Mouse (Mus musculus) small intestine, adult 2 months (tissue): ENCODE data around the gene Anp32a. TPM values are rescaled to one million over a fixed set of nuclear protein-coding genes. Genes with fewer than 3 reads are reported as not detected.

Experiments
- H3K27ac ChIP-seq: fragments of 200-500 bp; 2 replicates; pipeline ENCODE4 v1.5.1; 2012; ENCODE audit warnings: low read depth, low read length, control low read depth, inconsistent platforms; ENCODE audit not compliant: insufficient read depth
- H3K27me3 ChIP-seq: fragments of 200-500 bp; 2 replicates; pipeline ENCODE4 v1.6.1; 2012; ENCODE audit warnings: mild to moderate bottlenecking, moderate library complexity, low read length, inconsistent platforms; ENCODE audit not compliant: control insufficient read depth, insufficient read depth
- H3K36me3 ChIP-seq: fragments of 200-500 bp; 2 replicates; pipeline ENCODE4 v1.6.1; 2012; ENCODE audit warnings: mild to moderate bottlenecking, low read length, control low read depth, inconsistent platforms; ENCODE audit not compliant: control insufficient read depth, insufficient read depth
- H3K4me1 ChIP-seq: fragments of 200-500 bp; 2 replicates; pipeline ENCODE4 v1.6.1; 2012; ENCODE audit warnings: low read length, inconsistent platforms, mixed read lengths; ENCODE audit not compliant: control insufficient read depth, insufficient read depth, insufficient read length
- H3K4me3 ChIP-seq: fragments of 200-500 bp; 2 replicates; pipeline ENCODE4 v1.5.1; 2012; ENCODE audit warnings: low read depth, mild to moderate bottlenecking, control low read depth, inconsistent platforms, low read length, moderate library complexity
- CTCF ChIP-seq: fragments of 200-500 bp; IDR thresholded peaks from 2 replicates; pipeline ENCODE4 v1.5.1; 2012; ENCODE audit warnings: low read depth, mild to moderate bottlenecking, control low read depth, inconsistent platforms, low read length, moderate library complexity, mixed read lengths; ENCODE audit not compliant: insufficient replicate concordance, insufficient read length; ENCODE audit errors: extremely low read depth
- POLR2A ChIP-seq: fragments of 200-500 bp; IDR thresholded peaks from 2 replicates; pipeline ENCODE4 v1.6.1; 2012; ENCODE audit warnings: low read depth, mild to moderate bottlenecking, control low read depth, inconsistent platforms, low read length, moderate library complexity
- WGBS: fragments of 180-500 bp; shearing (Covaris S2); methylation state at CpG from one replicate; pipeline ENCODE4 v1.1.7; 2018; 5-methylcytosine and 5-hydroxymethylcytosine counted together
- polyA plus RNA-seq: library from polyadenylated mRNA; depleted of rRNA; stranded (reverse); fragments of >200 nt; gene quantifications from 2 replicates; pipeline ENCODE4 v1.2.3, GENCODE M21; 2012

Gene Anp32a
- polyA plus RNA-seq, 1 experiment, result 4.7 TPM

GRCm38 (mm10) chr9:62420261-62420917 lies 79.3 kb downstream of the Anp32a start:
- H3K27ac ChIP-seq, result no peak overlapping the region
- WGBS, result 79% methylated on average over 9 of the region's 10 CpGs
- TF ChIP-seq POLR2A (no peak), CTCF (no peak)
- peak overlapping the region; percentile 49; the same call in 1 of the 2 replicates for H3K4me3 ChIP-seq
- H3K4me1 ChIP-seq, result peaks cover 4% of the 10 kb centered on the region
- H3K27me3 ChIP-seq, result no peaks in the 10 kb centered on the region
- no peaks in the 10 kb centered on the region for H3K36me3 ChIP-seq

DNA sequence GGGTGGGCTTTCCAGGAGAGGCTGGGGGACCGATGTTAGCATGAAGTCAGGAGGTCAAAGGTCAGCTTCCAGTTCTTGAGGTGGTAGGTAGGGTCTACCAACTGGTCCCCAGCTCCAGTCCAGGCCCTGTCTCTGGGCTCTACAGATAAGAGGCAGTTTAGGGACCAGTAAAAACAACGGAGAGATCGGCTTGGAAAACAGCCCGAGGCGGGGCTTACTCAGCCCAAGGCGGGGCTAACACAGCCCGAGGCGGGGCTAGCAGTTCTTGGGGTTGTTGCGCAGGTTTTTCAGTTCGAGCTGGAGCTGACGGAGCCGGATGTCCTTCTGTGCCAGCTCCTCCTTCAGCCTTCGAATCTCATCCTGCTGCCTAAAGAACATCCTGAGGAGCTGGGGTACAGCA lies 79.9 kb downstream of the Anp32a start:
- TF ChIP-seq POLR2A (peak; percentile 45; the same call in 1 of the 2 replicates), CTCF (no peak)
- Histone ChIP-seq H3K4me3 (peak overlapping the region; percentile 49), H3K27me3 (no peaks in the 10 kb centered on the region), H3K4me1 (0 out of 2 replicates have a peak, but pooled peaks cover 3% of the 10 kb centered on the region), H3K27ac (0 out of 2 replicates have a peak overlapping the region, but pooled peaks have one; percentile 3), H3K36me3 (no peaks in the 10 kb centered on the region)
- 1% methylated on average over 13 of the region's 13 CpGs for WGBS

- Histone ChIP-seq H3K36me3 (no peaks in the 10 kb centered on the region), H3K27ac (no peak overlapping the region), H3K27me3 (no peaks in the 10 kb centered on the region), H3K4me1 (peaks cover 8% of the 10 kb centered on the region; the same call in 1 of the 2 replicates), H3K4me3 (no peak overlapping the region)
- 94% methylated on average over 6 of the region's 6 CpGs for WGBS
- TF ChIP-seq CTCF (no peak), POLR2A (no peak)
Observed at GRCm38 (mm10) chr9:62421911-62422310, 80.8 kb downstream of the Anp32a start.

GRCm38 (mm10) chr9:62422926-62423325 lies 81.8 kb downstream of the Anp32a start:
- TF ChIP-seq CTCF (no peak), POLR2A (no peak)
- Histone ChIP-seq H3K4me3 (no peak overlapping the region), H3K36me3 (no peaks in the 10 kb centered on the region), H3K27me3 (no peaks in the 10 kb centered on the region), H3K4me1 (peaks cover 13% of the 10 kb centered on the region; the same call in 1 of the 2 replicates), H3K27ac (no peak overlapping the region)
- 65% methylated on average over 10 of the region's 10 CpGs for WGBS

GRCm38 (mm10) chr9:62423871-62424270 lies 82.8 kb downstream of the Anp32a start:
- WGBS, result 95% methylated on average over 10 of the region's 10 CpGs

GRCm38 (mm10) chr9:62425265-62425664 lies 84.2 kb downstream of the Anp32a start:
- H3K4me3 ChIP-seq, result no peak overlapping the region
- no peak for TF ChIP-seq POLR2A
- no peak for TF ChIP-seq CTCF
- no peaks in the 10 kb centered on the region for H3K27me3 ChIP-seq
- 72% methylated on average over 5 of the region's 5 CpGs for WGBS
- peaks cover 13% of the 10 kb centered on the region; the same call in 1 of the 2 replicates for H3K4me1 ChIP-seq
- no peaks in the 10 kb centered on the region for H3K36me3 ChIP-seq
- H3K27ac ChIP-seq, result no peak overlapping the region

More at GRCm38 (mm10) chr9:62423871-62424270, 82.8 kb downstream of the Anp32a start:
- TF ChIP-seq CTCF, result no peak
- TF ChIP-seq POLR2A, result no peak
- Histone ChIP-seq H3K27ac (no peak overlapping the region), H3K36me3 (no peaks in the 10 kb centered on the region), H3K4me3 (no peak overlapping the region), H3K27me3 (no peaks in the 10 kb centered on the region), H3K4me1 (peaks cover 13% of the 10 kb centered on the region; the same call in 1 of the 2 replicates)

DNA sequence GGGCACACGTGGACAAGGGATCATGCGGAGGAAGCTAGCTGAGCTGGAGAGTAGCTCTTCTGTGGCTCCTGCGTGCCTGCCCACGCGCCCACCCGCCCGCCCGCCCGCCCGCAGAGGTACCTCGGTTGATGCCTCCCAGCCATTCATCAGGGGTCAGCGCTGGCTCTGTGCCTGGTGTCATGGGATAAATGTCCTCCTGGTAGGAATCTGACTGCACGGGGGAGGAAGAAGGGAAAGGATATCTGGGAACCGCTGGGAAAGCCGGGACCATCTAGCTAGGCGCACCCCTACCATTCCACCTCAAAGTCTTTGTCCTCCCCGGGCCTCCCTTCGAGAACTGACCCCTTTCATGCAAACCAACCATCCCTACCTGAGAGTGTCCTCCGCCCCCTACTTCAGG lies 84.9 kb downstream of the Anp32a start:
- Histone ChIP-seq H3K4me3 (no peak overlapping the region), H3K27me3 (no peaks in the 10 kb centered on the region), H3K36me3 (no peaks in the 10 kb centered on the region), H3K4me1 (peaks cover 10% of the 10 kb centered on the region; the same call in 1 of the 2 replicates), H3K27ac (no peak overlapping the region)
- TF ChIP-seq POLR2A (no peak), CTCF (no peak)
- WGBS, result 95% methylated on average over 19 of the region's 19 CpGs

DNA sequence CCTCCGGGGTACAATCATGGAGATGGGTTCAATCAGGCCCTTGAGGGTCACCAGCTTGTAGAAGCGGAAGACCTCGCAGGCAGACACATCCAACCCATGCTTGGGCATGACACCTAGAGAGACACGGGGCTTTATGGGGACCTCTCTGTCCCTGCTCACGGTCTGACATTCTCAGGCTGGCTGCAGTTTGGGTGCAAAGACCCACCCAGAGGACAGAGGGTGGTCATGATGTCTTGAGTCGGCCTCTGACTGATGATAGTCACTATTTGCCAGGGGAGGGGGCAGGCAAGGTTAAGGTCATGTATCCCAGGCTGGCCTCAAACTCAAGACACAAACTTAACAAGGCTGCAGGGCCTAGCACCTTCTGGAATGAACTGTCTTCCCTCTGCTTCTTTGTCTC lies 85.4 kb downstream of the Anp32a start:
- WGBS, result 86% methylated on average over 6 of the region's 6 CpGs
- Histone ChIP-seq H3K27ac (no peak overlapping the region), H3K36me3 (no peaks in the 10 kb centered on the region)

More for the DNA sequence above, 85.4 kb downstream of the Anp32a start:
- H3K27me3 ChIP-seq, result no peaks in the 10 kb centered on the region
- TF ChIP-seq CTCF (no peak), POLR2A (no peak)
- peaks cover 10% of the 10 kb centered on the region; the same call in 1 of the 2 replicates for H3K4me1 ChIP-seq
- H3K4me3 ChIP-seq, result no peak overlapping the region
